Mouse (Mus musculus) liver, adult 2 months (tissue): ENCODE measurements around the gene Zmiz1.

Experiments used
- CTCF ChIP-seq: fragments of 200-500 bp; IDR thresholded peaks from 2 replicates; pipeline ENCODE4 v1.5.1; 2011; ENCODE audit warnings: low read depth, low read length, control low read depth
- POLR2A ChIP-seq: fragments of 200-500 bp; IDR thresholded peaks from 2 replicates; pipeline ENCODE4 v1.6.1; 2011; ENCODE audit warnings: low read length, control low read depth; ENCODE audit not compliant: insufficient read depth; ENCODE audit errors: extremely low read depth

- TF ChIP-seq POLR2A (no peak), CTCF (no peak)
These were observed 52.6 kb downstream of the Zmiz1 start for GRCm38 (mm10) chr14:25511564-25511963.
